Mouse (Mus musculus) embryonic facial prominence, embryonic 14.5 days (tissue): ENCODE measurements around the gene Mad2l2. TPM values are rescaled to one million over a fixed set of nuclear protein-coding genes. Genes with fewer than 3 reads are reported as not detected.
"Not testable (repeated sequence)": the region's sequence is repeated elsewhere in the genome, so short reads cannot be mapped to it uniquely, and the experiment has no call there.

ENCODE experiments used
- ATAC-seq: fragments of 200-750 bp; cut with Nextera tagmentation; 2 replicates; pipeline ENCODE4 v1.8.0; 2017; ENCODE audit warnings: low read depth, moderate number of reproducible peaks, moderate TSS enrichment
- DNase-seq: peaks from one replicate; pipeline ENCODE4 v3.0.0-alpha.2; 2015; ENCODE audit warnings: low spot score
- H3K27ac ChIP-seq: fragments of 300-500 bp; sonication (generic); replicated peaks from 2 replicates; pipeline ENCODE4 v1.5.1; 2014; ENCODE audit warnings: low read depth, mild to moderate bottlenecking, low read length, moderate library complexity
- H3K27me3 ChIP-seq: fragments of 300-500 bp; sonication (generic); replicated peaks from 2 replicates; pipeline ENCODE4 v1.6.1; 2014; ENCODE audit warnings: low read length; ENCODE audit not compliant: control insufficient read depth, insufficient read depth
- H3K36me3 ChIP-seq: fragments of 300-500 bp; sonication (generic); 2 replicates; pipeline ENCODE4 v1.6.1; 2014; ENCODE audit warnings: low read length, mixed read lengths; ENCODE audit not compliant: control insufficient read depth, insufficient read depth
- H3K4me1 ChIP-seq: fragments of 300-500 bp; sonication (generic); 2 replicates; pipeline ENCODE4 v1.6.1; 2014; ENCODE audit warnings: antibody characterized with exemption, low read length; ENCODE audit not compliant: control insufficient read depth, insufficient read depth
- H3K4me2 ChIP-seq: fragments of 300-500 bp; sonication (generic); 2 replicates; pipeline ENCODE4 v1.6.1; 2014; ENCODE audit warnings: low read depth, mild to moderate bottlenecking, low read length, moderate library complexity, mixed read lengths
- H3K4me3 ChIP-seq: fragments of 300-500 bp; sonication (generic); 2 replicates; pipeline ENCODE4 v1.5.1; 2014; ENCODE audit warnings: low read depth, mild to moderate bottlenecking, low read length
- H3K9ac ChIP-seq: fragments of 300-500 bp; sonication (generic); 2 replicates; pipeline ENCODE4 v1.6.1; 2014; ENCODE audit warnings: low read depth, mild to moderate bottlenecking, low read length, moderate library complexity, mixed read lengths
- H3K9me3 ChIP-seq: fragments of 300-500 bp; sonication (generic); 2 replicates; pipeline ENCODE4 v1.6.1; 2016; ENCODE audit warnings: low read length; ENCODE audit not compliant: control insufficient read depth
- WGBS: fragments of 180-500 bp; shearing (Covaris S2); extraction: QIAGEN DNeasy Blood & Tissue Kit; methylation state at CpG from one replicate; pipeline ENCODE4 v1.1.7; 2014; 5-methylcytosine and 5-hydroxymethylcytosine counted together
- polyA plus RNA-seq: library from polyadenylated mRNA; unstranded; fragments of >200 nt; fragmentation: Nextera tagmentation; extraction: Ambion mirVana; gene quantifications from 2 replicates; pipeline ENCODE4 v1.2.1, GENCODE M21; 2014

Mad2l2 gene
- polyA plus RNA-seq, 1 experiment from 2014 or later: 51.1 TPM

- Histone ChIP-seq H3K4me1 (no peaks in the 10 kb centered on the region), H3K9me3 (no peaks in the 10 kb centered on the region), H3K4me2 (peak overlapping the region; percentile 33), H3K9ac (no peak overlapping the region), H3K36me3 (no peaks in the 10 kb centered on the region), H3K27ac (no peak overlapping the region), H3K4me3 (peak overlapping the region; percentile 14; the same call in 1 of the 2 replicates), H3K27me3 (peaks cover 73% of the 10 kb centered on the region)
- ATAC-seq (no peak), DNase-seq (no peak)
- 6% methylated on average over 3 of the region's 4 CpGs for WGBS
Observed at GRCm38 (mm10) chr4:148166986-148167385, 36.8 kb downstream of the Mad2l2 start.

DNA sequence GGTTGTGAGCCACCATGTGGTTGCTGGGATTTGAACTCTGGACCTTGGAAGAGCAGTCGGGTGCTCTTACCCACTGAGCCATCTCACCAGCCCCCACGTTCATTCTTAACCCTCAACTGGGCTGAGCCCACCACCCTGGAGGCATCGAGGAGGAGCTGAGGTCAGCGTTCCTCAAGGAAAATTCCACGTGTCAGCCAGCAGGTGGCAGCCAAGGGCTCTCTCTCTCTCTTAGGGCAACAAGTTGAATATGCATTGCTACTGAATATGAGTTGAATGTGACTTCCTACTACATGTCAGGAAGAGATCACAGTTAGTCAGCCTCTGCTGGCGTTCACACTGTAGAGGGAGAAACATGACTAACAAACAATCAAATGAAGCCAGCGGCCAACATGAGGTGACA, 38.1 kb downstream of the Mad2l2 start:
- peaks cover 74% of the 10 kb centered on the region for H3K27me3 ChIP-seq
- WGBS: 20% methylated on average over 7 of the region's 7 CpGs
- H3K4me1 ChIP-seq: no peaks in the 10 kb centered on the region
- no peak overlapping the region for H3K4me2 ChIP-seq
- no peak for ATAC-seq
- DNase-seq: peak; percentile 57
- no peak overlapping the region for H3K27ac ChIP-seq
- no peaks in the 10 kb centered on the region for H3K36me3 ChIP-seq
- H3K4me3 ChIP-seq: no peak overlapping the region
- H3K9me3 ChIP-seq: no peaks in the 10 kb centered on the region
- no peak overlapping the region for H3K9ac ChIP-seq

GRCm38 (mm10) chr4:148169586-148169985, 39.4 kb downstream of the Mad2l2 start:
- no peak for ATAC-seq
- no peak overlapping the region for H3K4me3 ChIP-seq
- H3K4me2 ChIP-seq: no peak overlapping the region
- H3K36me3 ChIP-seq: no peaks in the 10 kb centered on the region
- H3K9me3 ChIP-seq: 0 out of 2 replicates have a peak, but pooled peaks cover under 1% of the 10 kb centered on the region
- H3K27ac ChIP-seq: no peak overlapping the region
- H3K27me3 ChIP-seq: peaks cover 74% of the 10 kb centered on the region
- DNase-seq: no peak
- H3K9ac ChIP-seq: no peak overlapping the region
- 15% methylated on average over 15 of the region's 15 CpGs for WGBS
- peaks cover 4% of the 10 kb centered on the region; the same call in 1 of the 2 replicates for H3K4me1 ChIP-seq

GRCm38 (mm10) chr4:148170842-148171241, 40.7 kb downstream of the Mad2l2 start:
- Histone ChIP-seq H3K4me1 (peaks cover 4% of the 10 kb centered on the region; the same call in 1 of the 2 replicates), H3K9ac (no peak overlapping the region), H3K4me3 (no peak overlapping the region), H3K27ac (no peak overlapping the region), H3K27me3 (peaks cover 73% of the 10 kb centered on the region), H3K4me2 (no peak overlapping the region), H3K36me3 (no peaks in the 10 kb centered on the region), H3K9me3 (0 out of 2 replicates have a peak, but pooled peaks cover 4% of the 10 kb centered on the region)
- WGBS: 7% methylated on average over 2 of the region's 2 CpGs
- DNase-seq (no peak), ATAC-seq (no peak)

DNA sequence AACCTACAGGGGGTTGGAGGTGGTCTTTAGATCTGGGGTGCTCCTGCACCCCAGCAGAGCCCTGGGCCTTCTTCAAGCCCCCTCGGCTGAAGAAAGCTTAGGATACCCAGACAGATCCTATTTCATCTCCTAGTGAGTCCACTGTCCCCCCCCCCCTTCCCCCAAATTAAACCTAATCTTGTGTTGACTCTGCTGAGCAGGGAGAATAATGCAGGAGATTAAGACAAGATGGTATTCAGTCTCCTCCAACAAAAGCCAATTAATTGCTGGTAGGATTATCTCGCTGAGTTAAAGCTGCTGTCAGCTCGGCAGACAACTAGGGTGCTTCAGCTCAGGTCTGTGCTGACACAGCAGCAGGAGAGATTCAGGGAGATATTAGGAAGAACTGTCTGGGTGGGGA, 41.1 kb downstream of the Mad2l2 start:
- H3K4me1 ChIP-seq: peaks cover 4% of the 10 kb centered on the region; the same call in 1 of the 2 replicates
- WGBS: 22% methylated on average over 3 of the region's 3 CpGs
- no peak overlapping the region for H3K27ac ChIP-seq
- DNase-seq: no peak
- peaks cover 73% of the 10 kb centered on the region for H3K27me3 ChIP-seq
- H3K36me3 ChIP-seq: no peaks in the 10 kb centered on the region
- H3K4me2 ChIP-seq: no peak overlapping the region
- 0 out of 2 replicates have a peak, but pooled peaks cover 4% of the 10 kb centered on the region for H3K9me3 ChIP-seq
- H3K9ac ChIP-seq: no peak overlapping the region
- no peak for ATAC-seq
- no peak overlapping the region for H3K4me3 ChIP-seq

DNA sequence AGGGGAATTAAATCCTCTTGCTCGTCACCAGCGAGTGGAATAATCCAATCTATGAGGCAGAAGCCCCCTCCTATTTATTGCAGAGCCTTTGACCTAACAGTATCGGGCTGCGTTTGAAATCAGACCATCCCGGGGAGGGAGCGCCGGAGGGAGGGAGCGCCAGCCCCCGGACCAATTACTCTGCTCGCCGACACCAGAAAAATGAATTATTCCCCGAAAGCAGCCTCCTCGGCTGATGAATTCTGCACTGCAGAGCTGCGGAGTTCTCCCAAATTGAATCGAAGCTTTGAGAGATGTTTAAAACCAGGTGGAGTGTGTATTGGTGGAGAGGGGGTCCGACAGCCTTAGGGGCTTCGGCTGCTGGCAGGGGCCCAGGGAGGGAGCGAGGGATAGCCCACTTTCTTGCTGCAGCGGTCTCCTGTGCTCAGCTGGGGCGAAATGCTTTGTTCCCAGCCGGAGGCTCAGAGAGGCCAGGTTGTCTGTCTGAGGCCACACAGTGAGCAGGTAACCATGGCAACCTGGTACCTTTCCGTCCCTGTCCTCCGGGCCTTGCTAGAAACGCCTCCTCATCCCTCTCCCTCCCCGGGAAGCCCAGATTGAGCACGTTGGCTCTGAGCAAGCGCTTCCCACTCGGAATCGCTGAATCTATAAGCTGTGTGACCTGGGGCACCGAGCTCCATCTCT, 43.8 kb downstream of the Mad2l2 start:
- peaks cover 76% of the 10 kb centered on the region for H3K27me3 ChIP-seq
- WGBS: 1% methylated on average over 28 of the region's 30 CpGs
- ATAC-seq (no peak), DNase-seq (no peak)
- peak overlapping the region; percentile 14; the same call in 1 of the 2 replicates for H3K4me3 ChIP-seq
- H3K4me2 ChIP-seq: peak overlapping the region; percentile 33
- peak overlapping the region; percentile 10; the same call in 1 of the 2 replicates for H3K9ac ChIP-seq
- no peaks in the 10 kb centered on the region for H3K36me3 ChIP-seq
- H3K27ac ChIP-seq: no peak overlapping the region
- peaks cover 4% of the 10 kb centered on the region; the same call in 1 of the 2 replicates for H3K4me1 ChIP-seq
- H3K9me3 ChIP-seq: 0 out of 2 replicates have a peak, but pooled peaks cover 4% of the 10 kb centered on the region

GRCm38 (mm10) chr4:148174495-148174862, 44.3 kb downstream of the Mad2l2 start:
- DNase-seq (no peak), ATAC-seq (no peak)
- Histone ChIP-seq H3K27ac (no peak overlapping the region), H3K36me3 (no peaks in the 10 kb centered on the region), H3K4me2 (no peak overlapping the region), H3K9me3 (0 out of 2 replicates have a peak, but pooled peaks cover 4% of the 10 kb centered on the region), H3K27me3 (peaks cover 74% of the 10 kb centered on the region), H3K9ac (no peak overlapping the region), H3K4me3 (0 out of 2 replicates have a peak overlapping the region, but pooled peaks have one; percentile 14), H3K4me1 (peaks cover 4% of the 10 kb centered on the region; the same call in 1 of the 2 replicates)
- 8% methylated on average over 12 of the region's 12 CpGs for WGBS

DNA sequence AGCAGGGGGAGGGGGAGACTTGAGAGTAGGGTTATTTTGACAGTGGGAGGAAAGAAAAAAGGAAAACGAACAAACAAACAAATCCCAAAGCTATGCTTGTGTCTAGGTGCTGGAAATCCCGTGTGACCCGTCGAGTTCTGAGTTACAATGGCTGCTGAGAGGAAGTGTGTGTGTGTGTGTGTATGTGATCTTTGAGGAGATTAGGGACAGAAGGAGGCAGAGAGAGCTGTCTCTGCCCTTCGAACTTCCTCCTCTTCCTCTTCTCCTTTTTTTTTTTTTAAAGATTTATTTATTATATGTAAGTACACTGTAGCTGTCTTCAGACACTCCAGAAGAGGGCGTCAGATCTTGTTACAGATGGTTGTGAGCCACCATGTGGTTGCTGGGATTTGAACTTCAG, 46.4 kb downstream of the Mad2l2 start:
- not testable (repeated sequence) for H3K36me3 ChIP-seq, H3K4me3 ChIP-seq, H3K4me1 ChIP-seq, H3K9me3 ChIP-seq, H3K4me2 ChIP-seq, ATAC-seq, H3K27ac ChIP-seq, DNase-seq, H3K9ac ChIP-seq
- 65% methylated on average over 5 of the region's 6 CpGs for WGBS
- H3K27me3 ChIP-seq: peaks cover 58% of the 10 kb centered on the region

GRCm38 (mm10) chr4:148177716-148178115, 47.5 kb downstream of the Mad2l2 start:
- no peak overlapping the region for H3K4me2 ChIP-seq
- H3K36me3 ChIP-seq: no peaks in the 10 kb centered on the region
- no peak for DNase-seq
- H3K9ac ChIP-seq: no peak overlapping the region
- no peak overlapping the region for H3K27ac ChIP-seq
- no peak overlapping the region for H3K4me3 ChIP-seq
- 0 out of 2 replicates have a peak, but pooled peaks cover 4% of the 10 kb centered on the region for H3K9me3 ChIP-seq
- peaks cover 4% of the 10 kb centered on the region; the same call in 1 of the 2 replicates for H3K4me1 ChIP-seq
- no peak for ATAC-seq
- H3K27me3 ChIP-seq: peaks cover 48% of the 10 kb centered on the region
